Mouse (Mus musculus): ENCODE measurements around the gene Med13l.
A peak's percentile ranks its signal among the peaks of the same experiment; 100 is the strongest.

The Med13l gene

GRCm38 (mm10) chr5:118782139-118782538 lies 221.7 kb downstream of the Med13l start:
- no peak for DNase-seq (ENCODE audit: low read depth, low spot score)

- DNase-seq (ENCODE audit: low read depth, low spot score) = no peak
Measured at GRCm38 (mm10) chr5:118789226-118789625, 228.7 kb downstream of the Med13l start.

GRCm38 (mm10) chr5:118789776-118790175 lies 229.3 kb downstream of the Med13l start:
- DNase-seq (ENCODE audit: low read depth, low spot score) = peak; percentile 51

- DNase-seq (ENCODE audit: low read depth, low spot score) = peak; percentile 33
Measured at GRCm38 (mm10) chr5:118797811-118798210, 237.3 kb downstream of the Med13l start.

- no peak for DNase-seq (ENCODE audit: low read depth, low spot score)
Measured at GRCm38 (mm10) chr5:118801592-118801991, 241.1 kb downstream of the Med13l start.

- no peak for DNase-seq (ENCODE audit: low read depth, low spot score)
Measured at GRCm38 (mm10) chr5:118802036-118802435, 241.6 kb downstream of the Med13l start.

- no peak for DNase-seq (ENCODE audit: low read depth, low spot score)
Measured at GRCm38 (mm10) chr5:118808946-118809345, 248.5 kb downstream of the Med13l start.

GRCm38 (mm10) chr5:118809588-118809987 lies 249.1 kb downstream of the Med13l start:
- no peak for DNase-seq (ENCODE audit: low read depth, low spot score)

GRCm38 (mm10) chr5:118811690-118812089 lies 251.2 kb downstream of the Med13l start:
- DNase-seq (ENCODE audit: low read depth, low spot score) = no peak

GRCm38 (mm10) chr5:118812421-118812820 lies 251.9 kb downstream of the Med13l start:
- DNase-seq (ENCODE audit: low read depth, low spot score) = no peak

- DNase-seq (ENCODE audit: low read depth, low spot score) = no peak
Measured at GRCm38 (mm10) chr5:118812947-118813401, 252.5 kb downstream of the Med13l start.

GRCm38 (mm10) chr5:118814052-118814451 lies 253.6 kb downstream of the Med13l start:
- DNase-seq (ENCODE audit: low read depth, low spot score) = peak; percentile 83

Data from ES-CJ7 (cell line).